Mouse (Mus musculus): ENCODE data around the gene Pakap. TPM values are rescaled to one million over a fixed set of nuclear protein-coding genes. Genes with fewer than 3 reads are reported as not detected.

Pakap gene
- polyA plus RNA-seq, 1 experiment from 2014 or later: 26.9 TPM

DNA sequence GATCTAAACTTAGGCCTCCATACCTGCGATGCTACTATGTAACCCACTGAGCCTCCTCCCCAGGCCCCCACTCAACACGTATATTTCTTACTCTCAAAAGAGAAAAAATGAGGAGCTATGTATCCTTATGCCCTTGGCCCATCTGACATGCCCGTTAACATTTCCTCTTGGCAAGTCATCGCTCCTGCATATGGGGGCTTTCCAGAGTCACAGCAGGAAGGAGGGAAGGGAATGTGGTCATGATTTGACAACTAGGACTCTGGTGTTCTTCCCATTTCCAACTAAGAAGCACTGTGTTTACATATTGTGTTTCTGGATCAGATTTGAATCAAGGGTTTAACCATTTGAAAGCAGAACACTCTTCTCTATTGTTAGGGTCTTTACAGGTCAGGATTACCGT, 133.6 kb downstream of the Pakap start:
- H3K9me3 ChIP-seq: no peaks in the 10 kb centered on the region
- H3K4me3 ChIP-seq: no peak overlapping the region
- no peaks in the 10 kb centered on the region for H3K4me1 ChIP-seq
- H3K9ac ChIP-seq (replicated peaks): no peak overlapping the region
- H3K4me2 ChIP-seq (replicated peaks): no peak overlapping the region
- no peaks in the 10 kb centered on the region for H3K36me3 ChIP-seq
- 87% methylated on average over 5 of the region's 5 CpGs for WGBS
- H3K27me3 ChIP-seq: no peaks in the 10 kb centered on the region
- ATAC-seq (ENCODE audit: low FRiP score, low read depth): no peak
- no peak overlapping the region for H3K27ac ChIP-seq (replicated peaks)

GRCm38 (mm10) chr4:57703574-57704470, 135.8 kb downstream of the Pakap start:
- no peaks in the 10 kb centered on the region for H3K4me1 ChIP-seq

DNA sequence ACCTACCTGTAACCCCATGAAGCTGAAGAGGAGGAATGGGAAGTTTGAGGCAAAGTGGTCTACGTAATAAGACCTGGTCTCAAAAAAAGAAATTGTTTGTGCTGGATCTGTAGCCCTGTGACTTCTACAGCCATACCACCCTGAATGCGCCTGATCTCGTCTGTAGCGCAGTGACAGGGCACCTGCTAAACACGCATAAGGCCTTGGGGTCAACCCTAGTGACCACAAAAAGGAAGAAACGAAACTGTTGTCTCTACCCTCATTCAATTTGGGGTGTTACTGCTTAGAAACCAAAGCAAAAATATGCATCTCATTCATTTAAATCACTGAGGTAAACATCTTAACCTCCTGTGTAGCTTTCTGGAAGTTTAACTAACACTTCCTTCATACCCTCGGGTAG, 136.6 kb downstream of the Pakap start:
- ATAC-seq (ENCODE audit: low FRiP score, low read depth): no peak
- no peak overlapping the region for H3K27ac ChIP-seq (replicated peaks)
- 92% methylated on average over 7 of the region's 7 CpGs for WGBS
- H3K4me3 ChIP-seq: no peak overlapping the region
- H3K4me1 ChIP-seq: no peaks in the 10 kb centered on the region
- H3K9me3 ChIP-seq: no peaks in the 10 kb centered on the region
- H3K4me2 ChIP-seq (replicated peaks): no peak overlapping the region
- H3K27me3 ChIP-seq: no peaks in the 10 kb centered on the region
- no peak overlapping the region for H3K9ac ChIP-seq (replicated peaks)
- H3K36me3 ChIP-seq: no peaks in the 10 kb centered on the region

More at GRCm38 (mm10) chr4:57703574-57704470, 135.8 kb downstream of the Pakap start:
- H3K36me3 ChIP-seq: no peaks in the 10 kb centered on the region
- no peak overlapping the region for H3K9ac ChIP-seq (replicated peaks)
- no peaks in the 10 kb centered on the region for H3K9me3 ChIP-seq
- H3K27me3 ChIP-seq: no peaks in the 10 kb centered on the region
- 77% methylated on average over 11 of the region's 11 CpGs for WGBS
- H3K4me3 ChIP-seq: no peak overlapping the region
- no peak for ATAC-seq (ENCODE audit: low FRiP score, low read depth)
- H3K27ac ChIP-seq (replicated peaks): no peak overlapping the region
- H3K4me2 ChIP-seq (replicated peaks): no peak overlapping the region

DNA sequence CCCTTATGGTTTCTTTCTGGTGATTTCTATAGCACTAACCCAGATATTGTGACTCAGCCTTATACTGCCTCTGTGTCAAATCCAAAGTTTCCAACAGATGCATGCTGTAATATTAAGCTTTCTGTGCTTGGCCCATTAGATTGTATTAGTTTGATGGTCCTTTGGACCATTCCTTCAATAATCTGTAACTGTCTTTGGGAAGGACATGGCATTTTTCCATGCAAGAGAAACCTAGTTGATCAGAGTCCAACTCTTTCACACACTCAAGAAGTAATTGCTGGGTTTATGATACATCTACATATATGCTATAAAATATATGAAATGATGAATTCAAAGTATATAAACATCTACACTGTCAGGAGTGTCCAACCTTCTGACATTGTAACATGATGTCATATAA, 147.9 kb downstream of the Pakap start:
- no peaks in the 10 kb centered on the region for H3K9me3 ChIP-seq
- H3K4me2 ChIP-seq (replicated peaks): no peak overlapping the region
- no peak for ATAC-seq (ENCODE audit: low FRiP score, low read depth)
- no peak overlapping the region for H3K27ac ChIP-seq (replicated peaks)
- peaks cover 6% of the 10 kb centered on the region; the same call in 1 of the 2 replicates for H3K4me1 ChIP-seq
- no peaks in the 10 kb centered on the region for H3K27me3 ChIP-seq
- H3K4me3 ChIP-seq: no peak overlapping the region
- no peak overlapping the region for H3K9ac ChIP-seq (replicated peaks)
- H3K36me3 ChIP-seq: no peaks in the 10 kb centered on the region

GRCm38 (mm10) chr4:57716735-57717134, 148.8 kb downstream of the Pakap start:
- Histone ChIP-seq H3K9ac (replicated peaks) (no peak overlapping the region), H3K36me3 (no peaks in the 10 kb centered on the region), H3K9me3 (no peaks in the 10 kb centered on the region), H3K4me3 (no peak overlapping the region), H3K27me3 (no peaks in the 10 kb centered on the region), H3K27ac (replicated peaks) (no peak overlapping the region), H3K4me2 (replicated peaks) (no peak overlapping the region), H3K4me1 (peaks cover 8% of the 10 kb centered on the region; the same call in 1 of the 2 replicates)
- 29% methylated on average over 4 of the region's 4 CpGs for WGBS
- no peak for ATAC-seq (ENCODE audit: low FRiP score, low read depth)

- no peak for ATAC-seq (ENCODE audit: low FRiP score, low read depth)
- H3K9me3 ChIP-seq: no peaks in the 10 kb centered on the region
- 85% methylated on average over 9 of the region's 9 CpGs for WGBS
These were observed 149.4 kb downstream of the Pakap start, which contains the start of gene Akap2 for GRCm38 (mm10) chr4:57717354-57717753. Gene Akap2, plus strand, starts transcription at chr4:57717657.

DNA sequence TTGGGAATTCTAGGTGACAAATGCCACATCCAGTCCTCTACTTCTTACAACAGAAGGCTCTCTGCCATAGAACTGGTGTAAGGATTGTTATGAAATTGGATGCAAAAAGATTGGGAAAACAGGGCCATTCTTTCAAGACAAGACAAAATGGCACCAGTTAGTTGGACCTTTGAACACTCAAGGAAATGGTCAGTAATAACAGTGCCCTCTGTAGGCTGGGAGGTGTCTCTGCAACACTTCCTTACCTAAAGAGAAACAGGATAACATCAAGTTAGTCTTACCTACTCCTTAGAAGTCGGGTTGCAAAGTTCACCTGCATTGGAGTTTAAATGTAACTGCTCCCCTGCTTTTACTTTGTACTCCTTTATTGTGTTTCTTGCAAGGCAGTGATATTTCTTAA, 151.4 kb downstream of the Pakap start:
- H3K4me2 ChIP-seq (replicated peaks): no peak overlapping the region
- no peak overlapping the region for H3K4me3 ChIP-seq
- no peak overlapping the region for H3K9ac ChIP-seq (replicated peaks)
- H3K27ac ChIP-seq (replicated peaks): no peak overlapping the region
- H3K9me3 ChIP-seq: no peaks in the 10 kb centered on the region
- H3K27me3 ChIP-seq: peaks cover 5% of the 10 kb centered on the region; the same call in 1 of the 2 replicates
- ATAC-seq (ENCODE audit: low FRiP score, low read depth): no peak
- peaks cover 8% of the 10 kb centered on the region; the same call in 1 of the 2 replicates for H3K4me1 ChIP-seq
- WGBS: 82% methylated on average over 1 of the region's 1 CpGs
- no peaks in the 10 kb centered on the region for H3K36me3 ChIP-seq

More at GRCm38 (mm10) chr4:57717354-57717753, 149.4 kb downstream of the Pakap start, which contains the start of gene Akap2:
- Histone ChIP-seq H3K36me3 (no peaks in the 10 kb centered on the region), H3K27ac (replicated peaks) (no peak within 1 kb of the TSS), H3K4me3 (no peak within 1 kb of the TSS), H3K4me2 (replicated peaks) (no peak within 1 kb of the TSS), H3K9ac (replicated peaks) (no peak within 1 kb of the TSS), H3K4me1 (peaks cover 8% of the 10 kb centered on the region; the same call in 1 of the 2 replicates), H3K27me3 (no peaks in the 10 kb centered on the region)

DNA sequence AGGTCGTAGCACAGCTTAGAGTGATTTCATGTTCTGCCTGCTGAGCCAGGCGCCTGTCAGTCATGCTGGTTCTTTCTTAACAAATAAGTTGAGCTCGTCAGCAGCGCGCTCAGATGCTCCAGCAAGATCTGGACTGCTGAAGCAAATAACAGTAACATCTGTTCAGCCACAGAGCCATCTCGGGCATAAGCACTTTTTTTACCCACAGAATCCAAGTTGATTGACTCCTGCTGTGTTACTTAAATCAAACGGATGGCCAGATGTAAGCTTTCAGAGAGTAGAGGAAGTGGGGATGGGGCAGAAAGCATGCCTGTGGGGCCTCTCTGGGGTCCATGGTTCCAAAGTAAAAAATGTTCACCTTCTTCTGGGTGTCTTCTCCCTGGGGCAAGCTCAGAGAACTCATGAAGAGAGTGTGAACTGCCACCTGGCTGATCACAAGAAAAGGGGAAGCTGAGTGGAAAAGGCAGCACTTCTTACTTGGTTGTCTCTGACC, 152.9 kb downstream of the Pakap start:
- WGBS: 15% methylated on average over 7 of the region's 7 CpGs
- peaks cover 6% of the 10 kb centered on the region; the same call in 1 of the 2 replicates for H3K27me3 ChIP-seq
- no peaks in the 10 kb centered on the region for H3K36me3 ChIP-seq
- peaks cover 8% of the 10 kb centered on the region; the same call in 1 of the 2 replicates for H3K4me1 ChIP-seq
- no peak for ATAC-seq (ENCODE audit: low FRiP score, low read depth)
- no peak overlapping the region for H3K4me2 ChIP-seq (replicated peaks)
- no peak overlapping the region for H3K9ac ChIP-seq (replicated peaks)
- H3K4me3 ChIP-seq: no peak overlapping the region
- no peaks in the 10 kb centered on the region for H3K9me3 ChIP-seq
- H3K27ac ChIP-seq (replicated peaks): no peak overlapping the region

DNA sequence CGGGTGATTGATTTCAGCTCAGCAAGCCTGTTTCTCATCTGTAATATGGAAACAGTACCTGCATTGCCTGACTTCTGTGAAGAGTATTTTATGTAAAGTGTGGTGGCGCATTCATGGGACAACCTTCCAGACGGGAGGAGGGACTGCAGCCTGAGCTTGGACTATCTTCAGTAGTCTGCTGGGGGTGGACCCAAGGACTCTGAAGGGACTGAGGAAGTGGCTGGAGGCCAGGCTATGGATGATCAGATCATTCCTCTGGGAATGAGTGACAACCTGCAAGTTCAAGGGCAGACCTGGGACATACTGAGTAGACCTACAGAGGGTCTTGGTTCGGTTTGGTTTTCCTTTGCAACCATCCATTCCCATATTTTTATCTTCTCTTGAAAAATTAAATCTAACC, 154.3 kb downstream of the Pakap start:
- Histone ChIP-seq H3K27ac (replicated peaks) (no peak overlapping the region), H3K36me3 (no peaks in the 10 kb centered on the region), H3K27me3 (peaks cover 6% of the 10 kb centered on the region; the same call in 1 of the 2 replicates), H3K4me3 (no peak overlapping the region), H3K9me3 (no peaks in the 10 kb centered on the region), H3K9ac (replicated peaks) (no peak overlapping the region), H3K4me1 (peaks cover 6% of the 10 kb centered on the region; the same call in 1 of the 2 replicates), H3K4me2 (replicated peaks) (no peak overlapping the region)
- ATAC-seq (ENCODE audit: low FRiP score, low read depth): no peak
- 94% methylated on average over 4 of the region's 4 CpGs for WGBS

DNA sequence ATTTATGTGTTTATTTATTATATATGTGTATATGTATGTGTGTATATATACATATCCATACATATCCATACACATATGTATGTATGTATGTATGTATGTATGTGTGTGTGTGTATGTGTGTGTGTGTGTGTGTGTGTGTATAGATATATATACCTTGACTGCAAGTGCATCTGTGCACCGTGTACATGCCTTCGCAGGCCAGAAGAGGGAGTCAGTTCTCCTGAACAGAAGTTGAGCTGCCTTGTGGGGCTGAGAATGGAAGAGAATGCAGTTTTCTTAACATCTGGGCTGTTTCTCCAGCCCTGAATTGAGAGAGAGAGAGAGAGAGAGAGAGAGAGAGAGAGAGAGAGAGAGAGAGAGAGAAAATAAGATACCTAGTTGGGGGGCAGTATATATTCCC, 155.7 kb downstream of the Pakap start:
- WGBS: 42% methylated on average over 2 of the region's 2 CpGs
- H3K4me2 ChIP-seq (replicated peaks): no peak overlapping the region
- H3K36me3 ChIP-seq: no peaks in the 10 kb centered on the region
- H3K27ac ChIP-seq (replicated peaks): no peak overlapping the region
- no peak for ATAC-seq (ENCODE audit: low FRiP score, low read depth)
- H3K4me1 ChIP-seq: peaks cover 4% of the 10 kb centered on the region; the same call in 1 of the 2 replicates
- H3K9ac ChIP-seq (replicated peaks): no peak overlapping the region
- H3K4me3 ChIP-seq: no peak overlapping the region
- no peaks in the 10 kb centered on the region for H3K9me3 ChIP-seq
- peaks cover 6% of the 10 kb centered on the region; the same call in 1 of the 2 replicates for H3K27me3 ChIP-seq

DNA sequence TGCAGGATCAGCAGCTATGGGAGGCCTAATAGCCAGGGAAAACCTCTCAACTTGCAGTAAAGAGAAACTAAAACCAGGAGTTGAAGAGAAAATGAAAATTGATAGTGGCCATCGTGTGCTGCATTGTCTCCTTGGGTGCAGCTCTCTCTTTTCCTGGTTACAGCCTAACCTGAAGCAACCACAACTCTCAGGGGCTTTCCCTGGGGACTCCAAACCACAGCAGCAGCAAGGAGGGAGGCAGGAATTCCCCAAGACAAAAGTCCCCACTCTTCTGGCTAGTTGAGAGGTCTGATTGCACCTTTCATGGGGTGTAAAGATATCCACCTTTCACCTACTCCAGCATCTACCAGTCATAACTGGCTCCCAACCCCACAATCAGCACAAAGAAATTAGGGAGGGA, 157.6 kb downstream of the Pakap start:
- H3K27ac ChIP-seq (replicated peaks): no peak overlapping the region
- H3K4me1 ChIP-seq: peaks cover 4% of the 10 kb centered on the region; the same call in 1 of the 2 replicates
- peaks cover 6% of the 10 kb centered on the region; the same call in 1 of the 2 replicates for H3K27me3 ChIP-seq
- H3K36me3 ChIP-seq: no peaks in the 10 kb centered on the region
- no peak overlapping the region for H3K4me3 ChIP-seq
- 77% methylated on average over 1 of the region's 1 CpGs for WGBS
- no peak overlapping the region for H3K4me2 ChIP-seq (replicated peaks)
- no peak overlapping the region for H3K9ac ChIP-seq (replicated peaks)
- no peak for ATAC-seq (ENCODE audit: low FRiP score, low read depth)
- no peaks in the 10 kb centered on the region for H3K9me3 ChIP-seq

GRCm38 (mm10) chr4:57728611-57729183, 160.7 kb downstream of the Pakap start:
- WGBS: 83% methylated on average over 4 of the region's 4 CpGs
- H3K27me3 ChIP-seq: peaks cover 6% of the 10 kb centered on the region; the same call in 1 of the 2 replicates
- H3K9ac ChIP-seq (replicated peaks): no peak overlapping the region
- no peaks in the 10 kb centered on the region for H3K9me3 ChIP-seq
- no peaks in the 10 kb centered on the region for H3K36me3 ChIP-seq
- ATAC-seq (ENCODE audit: low FRiP score, low read depth): no peak
- no peak overlapping the region for H3K4me2 ChIP-seq (replicated peaks)
- H3K4me1 ChIP-seq: no peaks in the 10 kb centered on the region
- H3K27ac ChIP-seq (replicated peaks): no peak overlapping the region
- H3K4me3 ChIP-seq: no peak overlapping the region
